Mouse (Mus musculus): ENCODE data around the gene Entpd8. TPM values are rescaled to one million over a fixed set of nuclear protein-coding genes. Genes with fewer than 3 reads are reported as not detected.

Entpd8 gene
- not detected for total RNA-seq (2023)

GRCm38 (mm10) chr2:25080076-25080475 is at the start of gene Entpd8:
Entpd8 (plus strand) TSS chr2:25080304.

GRCm38 (mm10) chr2:25054221-25055067 is 25.7 kb upstream of the Entpd8 start, which contains the start of gene Nsmf:
Nsmf (plus strand) TSS chr2:25054355.

GRCm38 (mm10) chr2:25095109-25095850 is 15.2 kb downstream of the Entpd8 start, which contains the start of gene Noxa1:
Noxa1 (minus strand) TSS chr2:25095149.

Other genes with a start within 250 kb of the Entpd8 start
- gene Ehmt1, start 160.7 kb upstream of the Entpd8 start, total RNA-seq (2023) = 114 TPM
- 137 TPM for gene Arrdc1, start 145.1 kb upstream of the Entpd8 start, total RNA-seq (2023)
- gene Zmynd19, start 130.5 kb upstream of the Entpd8 start, total RNA-seq (2023) = 18.7 TPM
- 21.8 TPM for gene Dph7, start 117.9 kb upstream of the Entpd8 start, total RNA-seq (2023)
- gene Mrpl41, start 105.2 kb upstream of the Entpd8 start, total RNA-seq (2023) = 25.1 TPM
- 159 TPM for gene Pnpla7, start 104.3 kb upstream of the Entpd8 start, total RNA-seq (2023)
- 22.7 TPM for gene Nsmf, start 25.9 kb upstream of the Entpd8 start, total RNA-seq (2023)
- not detected for gene Noxa1, start 14.8 kb downstream of the Entpd8 start, total RNA-seq (2023)
- gene Nrarp, start 100.5 kb downstream of the Entpd8 start, total RNA-seq (2023) = 3.3 TPM
- gene Tor4a, start 116.6 kb downstream of the Entpd8 start, total RNA-seq (2023) = 25.9 TPM
- 68.2 TPM for gene Nelfb, start 131.2 kb downstream of the Entpd8 start, total RNA-seq (2023)
- gene Stpg3, start 134.3 kb downstream of the Entpd8 start, total RNA-seq (2023) = not detected
- gene Fam166a, start 138.4 kb downstream of the Entpd8 start, total RNA-seq (2023) = not detected
- 105 TPM for gene Tubb4b, start 144.4 kb downstream of the Entpd8 start, total RNA-seq (2023)
- not detected for gene Slc34a3, start 154.1 kb downstream of the Entpd8 start, total RNA-seq (2023)
- gene Rnf224, start 156.5 kb downstream of the Entpd8 start, total RNA-seq (2023) = not detected
- not detected for gene Rnf208, start 162.0 kb downstream of the Entpd8 start, total RNA-seq (2023)
- not detected for gene Cysrt1, start 162.1 kb downstream of the Entpd8 start, total RNA-seq (2023)
- gene AL732309.1, start 166.6 kb downstream of the Entpd8 start, total RNA-seq (2023) = 11.0 TPM
- gene Tmem203, start 175.1 kb downstream of the Entpd8 start, total RNA-seq (2023) = 20.6 TPM
- gene Tprn, start 182.3 kb downstream of the Entpd8 start, total RNA-seq (2023) = 20.0 TPM
- 39.1 TPM for gene Ssna1, start 192.1 kb downstream of the Entpd8 start, total RNA-seq (2023)
- gene Anapc2, start 192.2 kb downstream of the Entpd8 start, total RNA-seq (2023) = 92.6 TPM
- gene Tmem210, start 207.8 kb downstream of the Entpd8 start, total RNA-seq (2023) = not detected
- gene Lrrc26, start 209.6 kb downstream of the Entpd8 start, total RNA-seq (2023) = not detected
- gene Grin1, start 238.9 kb downstream of the Entpd8 start, total RNA-seq (2023) = not detected

All from CD8-positive naive resting alpha-beta T cell, adult 57 days (primary cell).